ENCODE assay signal across 8 mouse cellular contexts in genomic region chr3:52030114-52030513, GRCm38 (mm10).
DNase-seq lines count a peak whose midpoint lies in the region; ATAC-seq and TF ChIP-seq lines count a peak whose summit lies in the region.

No protein-coding gene starts in this region.

- no peak for DNase-seq in kidney, adult 2 months
- no peak for DNase-seq in kidney, postnatal 25 days
- DNase-seq in brain, adult 2 months (ENCODE audit: low read depth, low spot score): peak; percentile 68
- peak; percentile 16 for DNase-seq in hindbrain, postnatal 0 days (ENCODE audit: low spot score)
- peak; percentile 58 for DNase-seq in lung, postnatal 36 days
- no peak for DNase-seq in urinary bladder, postnatal 4 days (ENCODE audit: low spot score in 2 of 2)
- DNase-seq in layer of hippocampus, postnatal 36 days: no peak
- DNase-seq in left cerebral cortex, adult 9 months (ENCODE audit: low spot score in 2 of 2): no peak

- H3K4me3 ChIP-seq in kidney, adult 2 months (ENCODE audit: insufficient read depth, low read depth, low read length): no peak overlapping the region
- 0 out of 2 replicates have a peak overlapping the region, but pooled peaks have one; percentile 4 for H3K4me3 ChIP-seq in hindbrain, postnatal 0 days (ENCODE audit: low read length)

- TF ChIP-seq POLR2A in kidney, adult 2 months (IDR thresholded peaks at IDR 0.05; ENCODE audit: low read depth, low read length): no peak

- H3K27ac ChIP-seq in kidney, adult 2 months (ENCODE audit: insufficient read depth, low read depth, low read length): no peak overlapping the region
- H3K27ac ChIP-seq in hindbrain, postnatal 0 days: peak overlapping the region; percentile 27; the same call in 1 of the 2 replicates

- peak overlapping the region; percentile 31 for H3K4me2 ChIP-seq in hindbrain, postnatal 0 days (ENCODE audit: low read depth, low read length)

- WGBS in kidney, adult 2 months: 66% methylated on average over 10 of the region's 10 CpGs
- WGBS in hindbrain, postnatal 0 days: 51% methylated on average over 10 of the region's 10 CpGs

- ATAC-seq in hindbrain, postnatal 0 days: peak; percentile 50

- no peaks in the 10 kb centered on the region for H3K36me3 ChIP-seq in kidney, adult 2 months (ENCODE audit: control insufficient read depth, insufficient read depth, low read length)
- no peaks in the 10 kb centered on the region for H3K36me3 ChIP-seq in hindbrain, postnatal 0 days (ENCODE audit: insufficient read depth, low read length)

- peaks cover 9% of the 10 kb centered on the region; the same call in 1 of the 2 replicates for H3K4me1 ChIP-seq in kidney, adult 2 months (ENCODE audit: control insufficient read depth, insufficient read depth, low read length)
- no peaks in the 10 kb centered on the region; the same call in 1 of the 2 replicates for H3K4me1 ChIP-seq in hindbrain, postnatal 0 days (ENCODE audit: insufficient read depth, low read length)

- H3K9ac ChIP-seq in hindbrain, postnatal 0 days (replicated peaks; ENCODE audit: low read length): no peak overlapping the region

- no peaks in the 10 kb centered on the region for H3K27me3 ChIP-seq in kidney, adult 2 months (replicated peaks; ENCODE audit: control insufficient read depth, insufficient read depth, low read length)
- H3K27me3 ChIP-seq in hindbrain, postnatal 0 days (ENCODE audit: insufficient read depth, low read length): no peaks in the 10 kb centered on the region

- no peaks in the 10 kb centered on the region for H3K9me3 ChIP-seq in hindbrain, postnatal 0 days (ENCODE audit: low read length)

- 0 out of 2 replicates have a peak, but pooled peaks have one; percentile 13 for TF ChIP-seq CTCF in kidney, adult 2 months (conservative IDR thresholded peaks at IDR 0.05; ENCODE audit: insufficient read depth, insufficient read length, low read depth, low read length)
- peak; percentile 47 for TF ChIP-seq CTCF in hindbrain, postnatal 0 days (IDR thresholded peaks at IDR 0.05; ENCODE audit: low read depth)

Comparison
In these comparisons a context has a peak if more than half of its experiments do, and no peak if none do; other contexts are left out.
1. DNase-seq: peak in brain, adult 2 months (single experiment), hindbrain, postnatal 0 days (single experiment) and lung, postnatal 36 days (single experiment); none in kidney, adult 2 months (single experiment), kidney, postnatal 25 days (0 of 2), urinary bladder, postnatal 4 days (0 of 2), layer of hippocampus, postnatal 36 days (0 of 2) and left cerebral cortex, adult 9 months (0 of 2).